Mouse (Mus musculus): ENCODE measurements at regions not wholly inside any gene's neighbourhood (a gene's known extent, or its start where the extent isn't known, plus 50 kb on each side); places are given as distances from the start of the nearest gene placed in this dataset.
"Not testable (repeated sequence)": the region's sequence is repeated elsewhere in the genome, so short reads cannot be mapped to it uniquely, and the experiment has no call there.

DNA sequence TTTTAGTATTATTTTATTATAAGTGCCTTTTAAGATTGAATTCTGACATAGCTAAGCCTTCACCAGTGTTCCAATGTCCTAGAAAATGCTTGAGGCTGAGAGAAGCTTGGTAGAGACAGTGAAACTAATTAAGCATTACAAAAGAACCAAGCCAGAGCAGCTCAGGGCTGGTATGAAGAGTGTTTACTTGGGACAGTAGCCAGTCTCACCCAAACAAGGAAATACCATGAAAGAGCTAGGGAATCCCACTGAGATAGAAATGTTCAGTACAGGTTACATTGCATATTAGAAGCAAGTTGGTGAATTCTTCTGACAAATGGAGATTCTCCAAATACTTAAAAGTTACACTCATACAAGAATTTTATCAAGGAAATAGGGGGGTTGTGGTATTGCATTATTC is 54.6 kb upstream of the Galnt18 start:
- not testable (repeated sequence) for H3K9ac ChIP-seq (replicated peaks; ENCODE audit: low read depth, low read length); ATAC-seq (ENCODE audit: insufficient number of reproducible peaks, insufficient read depth, low FRiP score, low read depth); H3K27ac ChIP-seq (ENCODE audit: low read length); H3K9me3 ChIP-seq (ENCODE audit: control insufficient read depth, low read depth, low read length); H3K36me3 ChIP-seq (ENCODE audit: control insufficient read depth, insufficient read depth, low read length); H3K27me3 ChIP-seq (ENCODE audit: control insufficient read depth, insufficient read depth, low read length); H3K4me3 ChIP-seq (ENCODE audit: low read depth, low read length); H3K4me1 ChIP-seq (ENCODE audit: control insufficient read depth, insufficient read depth, low read length); H3K4me2 ChIP-seq (replicated peaks; ENCODE audit: low read depth, low read length)

DNA sequence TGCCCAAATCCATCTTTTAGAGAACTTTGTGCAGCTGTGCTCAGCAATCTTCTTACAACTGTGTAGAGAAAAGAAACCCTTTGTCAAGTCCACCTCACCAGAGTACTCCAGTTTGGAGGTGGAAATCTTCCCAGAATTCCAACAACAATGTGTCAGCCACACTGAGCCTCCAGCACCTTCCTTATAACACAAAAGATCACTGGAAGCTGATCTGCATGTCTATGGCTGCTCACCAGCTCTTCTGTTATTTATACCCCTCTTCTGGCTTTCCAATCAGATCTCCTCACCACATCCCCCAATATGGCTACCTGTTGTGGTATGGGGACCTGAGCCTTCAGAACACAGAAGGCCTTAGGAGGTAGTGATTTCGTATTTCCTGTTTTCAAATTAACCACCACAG is 50.2 kb upstream of the Galnt18 start:
- H3K9ac ChIP-seq (replicated peaks; ENCODE audit: low read depth, low read length): no peak overlapping the region
- no peak overlapping the region for H3K27ac ChIP-seq (ENCODE audit: low read length)
- H3K4me1 ChIP-seq (ENCODE audit: control insufficient read depth, insufficient read depth, low read length): no peaks in the 10 kb centered on the region
- ATAC-seq (ENCODE audit: insufficient number of reproducible peaks, insufficient read depth, low FRiP score, low read depth): no peak
- no peaks in the 10 kb centered on the region for H3K9me3 ChIP-seq (ENCODE audit: control insufficient read depth, low read depth, low read length)
- no peak overlapping the region for H3K4me3 ChIP-seq (ENCODE audit: low read depth, low read length)
- H3K27me3 ChIP-seq (ENCODE audit: control insufficient read depth, insufficient read depth, low read length): no peaks in the 10 kb centered on the region
- H3K36me3 ChIP-seq (ENCODE audit: control insufficient read depth, insufficient read depth, low read length): no peaks in the 10 kb centered on the region
- no peak overlapping the region for H3K4me2 ChIP-seq (replicated peaks; ENCODE audit: low read depth, low read length)
- WGBS: 88% methylated on average over 1 of the region's 1 CpGs

All from stomach, embryonic 14.5 days (tissue).